Mouse (Mus musculus) forebrain, embryonic 12.5 days (tissue): ENCODE measurements around the gene Erbin. TPM values are rescaled to one million over a fixed set of nuclear protein-coding genes. Genes with fewer than 3 reads are reported as not detected.

Experiments used
- ATAC-seq: fragments of 200-750 bp; cut with Nextera tagmentation; 2 replicates; pipeline ENCODE4 v1.8.0; 2017; ENCODE audit warnings: moderate TSS enrichment; ENCODE audit not compliant: low FRiP score
- H3K27ac ChIP-seq: fragments of 300-500 bp; sonication (generic); 2 replicates; pipeline ENCODE4 v1.5.1; 2016; ENCODE audit warnings: mild to moderate bottlenecking
- H3K27me3 ChIP-seq: fragments of 300-500 bp; sonication (generic); 2 replicates; pipeline ENCODE4 v1.6.1; 2016; ENCODE audit warnings: mild to moderate bottlenecking
- H3K36me3 ChIP-seq: fragments of 300-500 bp; sonication (generic); replicated peaks from 2 replicates; pipeline ENCODE4 v1.6.1; 2016; ENCODE audit warnings: mild to moderate bottlenecking
- H3K4me1 ChIP-seq: fragments of 300-500 bp; sonication (generic); 2 replicates; pipeline ENCODE4 v1.6.1; 2016
- H3K4me2 ChIP-seq: fragments of 300-500 bp; sonication (generic); 2 replicates; pipeline ENCODE4 v1.6.1; 2016; ENCODE audit warnings: mild to moderate bottlenecking, moderate library complexity
- H3K4me3 ChIP-seq: fragments of 300-500 bp; sonication (generic); replicated peaks from 2 replicates; pipeline ENCODE4 v1.5.1; 2016; ENCODE audit warnings: mild to moderate bottlenecking
- H3K9ac ChIP-seq: fragments of 300-500 bp; sonication (generic); 2 replicates; pipeline ENCODE4 v1.6.1; 2016; ENCODE audit warnings: mild to moderate bottlenecking
- H3K9me3 ChIP-seq: fragments of 300-500 bp; sonication (generic); 2 replicates; pipeline ENCODE4 v1.6.1; 2016
- WGBS: fragments of 180-500 bp; shearing (Covaris S2); methylation state at CpG from one replicate; pipeline ENCODE4 v1.1.7; 2016; 5-methylcytosine and 5-hydroxymethylcytosine counted together
- polyA plus RNA-seq: library from polyadenylated mRNA; unstranded; fragments of >200 nt; fragmentation: Nextera tagmentation; extraction: Ambion mirVana; gene quantifications from 2 replicates; pipeline ENCODE4 v1.2.1, GENCODE M21; 2016

Gene Erbin
- polyA plus RNA-seq, 1 experiment from 2014 or later: 23.0 TPM

DNA sequence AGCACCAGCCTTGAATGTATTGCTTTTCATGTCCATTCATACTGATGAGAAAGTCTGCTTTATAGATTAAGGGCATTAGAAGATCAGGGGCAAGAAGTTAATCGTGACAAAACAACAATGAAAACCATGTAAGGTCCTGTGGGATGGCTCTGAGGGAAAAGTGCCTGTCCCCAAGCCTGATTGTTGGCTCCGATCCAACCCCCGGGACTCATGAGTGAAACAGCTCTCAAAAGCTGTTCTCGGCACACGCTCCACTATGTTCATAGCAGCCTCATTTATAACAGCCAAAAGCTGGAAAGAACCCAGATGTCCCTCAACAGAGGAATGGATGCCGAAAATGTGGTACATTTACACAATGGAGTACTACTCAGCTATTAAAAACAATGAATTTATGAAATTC is 4.3 kb upstream of the Erbin start:
- no peak overlapping the region for H3K27ac ChIP-seq
- H3K4me3 ChIP-seq: no peak overlapping the region
- H3K9me3 ChIP-seq: no peaks in the 10 kb centered on the region
- no peak overlapping the region for H3K4me2 ChIP-seq
- no peak overlapping the region for H3K9ac ChIP-seq
- H3K4me1 ChIP-seq: peaks cover 19% of the 10 kb centered on the region
- WGBS: 63% methylated on average over 6 of the region's 6 CpGs
- H3K36me3 ChIP-seq: no peaks in the 10 kb centered on the region
- ATAC-seq: no peak
- 0 out of 2 replicates have a peak, but pooled peaks cover 6% of the 10 kb centered on the region for H3K27me3 ChIP-seq

DNA sequence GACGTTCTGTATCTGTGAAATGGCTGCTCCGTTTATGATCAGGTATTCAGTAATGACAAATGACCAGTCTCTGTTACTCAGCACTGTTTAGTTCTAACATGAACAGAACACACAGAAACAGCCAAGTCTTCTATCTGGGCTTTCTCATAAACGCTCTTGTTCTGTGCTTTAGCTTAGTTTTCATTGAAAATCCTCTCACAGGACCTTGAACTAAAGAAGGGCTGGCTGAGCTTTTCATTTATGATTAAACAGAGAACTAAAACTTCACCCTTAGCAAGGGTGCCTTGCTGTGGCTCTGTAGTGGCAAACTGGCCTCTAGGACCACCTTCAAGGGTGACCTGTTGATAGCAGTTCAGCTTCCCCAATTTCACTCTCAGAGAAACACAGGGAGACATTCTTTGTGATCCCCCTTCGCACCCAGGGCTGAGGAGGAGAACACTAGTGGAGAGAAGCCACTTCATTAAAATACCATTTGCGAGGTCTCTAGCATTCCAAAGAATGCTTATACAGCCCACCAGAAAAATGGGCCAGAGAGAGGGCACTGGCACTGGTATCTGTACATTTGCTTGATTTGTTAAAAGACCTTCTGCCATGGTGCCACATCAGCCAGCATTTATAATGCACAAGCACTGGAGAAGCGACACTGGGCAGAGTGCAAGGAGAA is 3.2 kb upstream of the Erbin start:
- peaks cover 21% of the 10 kb centered on the region for H3K4me1 ChIP-seq
- H3K9ac ChIP-seq: no peak overlapping the region
- H3K4me2 ChIP-seq: no peak overlapping the region
- 83% methylated on average over 6 of the region's 6 CpGs for WGBS
- H3K36me3 ChIP-seq: no peaks in the 10 kb centered on the region
- H3K9me3 ChIP-seq: no peaks in the 10 kb centered on the region
- H3K4me3 ChIP-seq: no peak overlapping the region
- no peak for ATAC-seq
- H3K27ac ChIP-seq: no peak overlapping the region
- 0 out of 2 replicates have a peak, but pooled peaks cover 6% of the 10 kb centered on the region for H3K27me3 ChIP-seq

DNA sequence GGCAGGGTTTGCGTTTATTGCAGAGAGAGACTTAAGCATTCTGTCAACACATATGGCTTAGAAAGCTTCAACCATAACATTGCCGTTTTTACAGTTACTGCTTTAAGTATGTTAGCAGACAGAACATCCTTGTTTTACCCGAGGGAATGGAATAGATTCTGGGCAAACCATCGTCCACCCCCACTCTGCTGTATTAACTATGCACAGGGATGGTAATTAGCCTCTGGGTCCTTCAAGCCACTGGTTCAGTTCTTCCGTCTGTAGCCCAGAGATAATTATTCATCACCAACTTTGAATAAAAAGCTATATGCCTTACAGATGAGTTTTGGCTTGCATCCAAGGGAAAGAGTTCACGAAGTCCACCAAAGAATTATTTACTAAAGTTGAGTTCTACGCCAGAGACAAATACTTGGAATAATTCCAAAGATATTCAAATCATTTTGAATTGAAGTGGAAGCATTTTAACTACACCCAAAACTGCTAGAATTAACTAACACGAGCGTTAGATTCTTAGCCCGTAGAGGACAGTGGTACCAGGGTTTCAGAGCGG is 1.6 kb upstream of the Erbin start:
- peak overlapping the region; percentile 100 for H3K27ac ChIP-seq
- H3K27me3 ChIP-seq: 0 out of 2 replicates have a peak, but pooled peaks cover 6% of the 10 kb centered on the region
- WGBS: 9% methylated on average over 11 of the region's 11 CpGs
- no peaks in the 10 kb centered on the region for H3K36me3 ChIP-seq
- H3K9me3 ChIP-seq: no peaks in the 10 kb centered on the region
- peak overlapping the region; percentile 92 for H3K4me3 ChIP-seq
- ATAC-seq: peak; percentile 42; the same call in 1 of the 2 replicates
- peak overlapping the region; percentile 99 for H3K9ac ChIP-seq
- peaks cover 26% of the 10 kb centered on the region for H3K4me1 ChIP-seq
- peak overlapping the region; percentile 84 for H3K4me2 ChIP-seq

DNA sequence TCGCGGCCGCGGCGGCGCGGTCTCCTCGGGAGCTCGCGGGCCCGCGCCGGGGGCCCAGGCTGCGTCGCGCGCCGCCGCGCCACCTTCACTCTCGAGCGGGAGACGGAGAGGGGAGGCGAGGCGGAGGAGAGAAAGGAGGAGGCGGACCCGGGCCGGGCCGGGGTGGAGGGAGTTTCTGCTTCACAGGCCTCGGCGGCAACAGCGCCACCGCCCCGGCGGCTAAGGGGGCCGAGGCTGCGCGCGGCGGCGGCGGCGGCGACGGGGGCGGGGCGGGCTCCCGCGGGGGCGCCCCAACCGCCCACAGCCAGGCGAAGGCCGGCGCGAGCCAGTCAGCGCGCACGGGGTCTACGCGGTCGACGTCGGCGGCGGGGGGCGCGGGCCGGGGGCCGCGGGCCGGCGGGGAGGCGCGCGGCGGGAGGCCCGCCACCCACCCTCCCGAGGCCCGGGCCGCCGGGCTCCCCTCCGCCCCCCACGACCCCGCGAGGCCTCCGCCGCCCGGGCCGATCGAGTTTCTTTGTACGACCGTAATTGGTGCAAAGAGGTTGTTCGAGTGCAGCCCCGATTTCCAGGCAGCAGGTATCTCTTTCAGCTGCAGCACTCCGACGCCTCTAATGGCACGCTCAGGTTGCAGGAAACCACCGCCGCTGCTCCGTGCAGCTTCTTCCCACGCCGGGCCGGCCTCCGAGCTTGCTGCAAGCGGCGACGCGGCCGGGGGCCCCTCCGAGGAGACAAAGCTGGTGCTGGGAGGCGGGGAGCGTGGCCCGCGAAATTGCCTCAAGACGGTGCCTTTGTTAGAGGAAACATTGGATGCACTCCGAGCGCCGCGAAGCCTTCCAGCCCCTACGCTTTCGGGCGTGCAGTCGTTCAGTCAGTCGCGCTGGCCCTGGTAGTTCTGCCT is 868 bp upstream of the Erbin start:
- H3K4me2 ChIP-seq: peak overlapping the region; percentile 84
- peak; percentile 94 for ATAC-seq
- H3K9me3 ChIP-seq: no peaks in the 10 kb centered on the region
- H3K36me3 ChIP-seq: no peaks in the 10 kb centered on the region
- whole genome bisulfite sequencing: under 1% methylated on average over 78 of the region's 125 CpGs
- H3K4me1 ChIP-seq: peaks cover 30% of the 10 kb centered on the region
- peak overlapping the region; percentile 100 for H3K27ac ChIP-seq
- 0 out of 2 replicates have a peak, but pooled peaks cover 6% of the 10 kb centered on the region for H3K27me3 ChIP-seq
- peak overlapping the region; percentile 99 for H3K9ac ChIP-seq
- H3K4me3 ChIP-seq: peak overlapping the region; percentile 92

DNA sequence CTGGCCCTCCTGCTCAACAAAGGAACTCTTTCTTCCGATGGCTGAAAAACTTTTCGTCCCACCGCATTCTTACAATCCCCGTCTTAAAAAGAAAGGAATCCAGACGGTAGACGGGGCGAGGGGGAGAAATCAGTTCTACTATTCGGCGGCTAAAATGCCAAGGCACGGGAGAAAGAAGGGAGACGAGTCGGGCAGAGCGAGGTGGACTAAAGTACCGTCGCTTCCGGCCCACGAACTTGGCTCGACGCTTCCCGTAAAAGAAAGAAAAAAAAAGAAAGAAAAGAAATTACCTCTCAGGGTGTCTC is 406 bp downstream of the Erbin start:
- Histone ChIP-seq H3K4me2 (peak overlapping the region; percentile 84), H3K4me3 (peak overlapping the region; percentile 92), H3K36me3 (no peaks in the 10 kb centered on the region), H3K9ac (peak overlapping the region; percentile 99), H3K27me3 (0 out of 2 replicates have a peak, but pooled peaks cover 6% of the 10 kb centered on the region), H3K27ac (peak overlapping the region; percentile 100), H3K4me1 (peaks cover 30% of the 10 kb centered on the region), H3K9me3 (no peaks in the 10 kb centered on the region)
- no peak for ATAC-seq
- 0% methylated on average over 20 of the region's 20 CpGs for WGBS

DNA sequence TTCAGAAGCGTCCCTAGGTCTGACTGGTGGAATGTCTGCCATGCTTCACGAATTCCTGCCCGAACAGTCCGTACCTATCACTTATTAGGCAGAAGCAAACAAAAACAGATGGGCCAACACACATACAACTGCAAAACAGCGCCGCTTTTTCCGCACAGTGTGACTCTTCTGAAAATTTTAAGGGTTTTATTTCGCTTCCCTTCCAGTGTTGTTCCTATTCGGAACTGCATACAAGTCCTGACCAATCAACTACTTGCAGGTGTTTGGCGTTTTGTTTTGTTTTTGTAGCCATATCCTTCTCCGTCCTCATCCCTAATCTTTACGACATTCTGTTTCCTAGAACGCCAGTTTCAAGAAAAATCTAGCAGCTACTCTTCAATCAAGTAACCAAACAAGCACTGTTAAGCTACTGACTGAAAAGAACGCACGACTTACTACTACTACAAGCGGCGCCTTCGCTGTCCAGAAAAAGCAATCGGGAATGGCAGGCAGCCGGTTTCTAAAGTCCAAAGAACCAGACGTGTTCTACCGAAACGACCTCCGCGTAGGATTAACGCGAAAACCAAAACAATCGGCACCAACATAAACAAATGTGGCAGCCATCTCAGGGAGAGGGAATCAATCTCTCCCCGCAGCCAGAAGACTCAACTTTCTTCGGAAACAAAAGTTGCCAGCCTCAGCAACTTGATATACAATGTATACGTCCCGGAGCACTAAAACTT is 919 bp downstream of the Erbin start:
- 0 out of 2 replicates have a peak, but pooled peaks cover 6% of the 10 kb centered on the region for H3K27me3 ChIP-seq
- H3K4me2 ChIP-seq: peak overlapping the region; percentile 84
- H3K27ac ChIP-seq: peak overlapping the region; percentile 100
- H3K36me3 ChIP-seq: no peaks in the 10 kb centered on the region
- H3K9me3 ChIP-seq: no peaks in the 10 kb centered on the region
- WGBS: under 1% methylated on average over 32 of the region's 32 CpGs
- no peak for ATAC-seq
- H3K4me1 ChIP-seq: peaks cover 30% of the 10 kb centered on the region
- peak overlapping the region; percentile 99 for H3K9ac ChIP-seq
- H3K4me3 ChIP-seq: peak overlapping the region; percentile 92

DNA sequence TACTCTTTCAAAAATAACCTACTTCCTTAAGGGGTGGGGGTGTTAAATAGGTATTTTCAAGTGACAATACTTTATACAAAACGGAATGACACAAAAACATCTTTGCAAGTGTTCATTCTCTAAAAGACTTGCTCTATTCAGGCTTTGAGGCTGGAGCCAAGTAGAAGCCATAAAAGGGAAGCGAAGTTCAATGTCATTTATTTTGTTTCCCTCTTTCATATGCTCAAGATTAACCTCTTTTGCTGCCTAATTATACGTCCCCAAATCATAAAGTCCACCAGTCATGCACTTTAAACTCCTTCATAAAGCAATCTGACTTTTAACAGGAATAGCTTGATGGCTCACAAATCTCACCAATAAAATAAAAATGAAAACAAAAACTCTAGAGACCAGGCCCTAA is 1.9 kb downstream of the Erbin start:
- Histone ChIP-seq H3K4me3 (peak overlapping the region; percentile 92), H3K27me3 (0 out of 2 replicates have a peak, but pooled peaks cover under 1% of the 10 kb centered on the region), H3K4me1 (peaks cover 27% of the 10 kb centered on the region), H3K4me2 (peak overlapping the region; percentile 84), H3K9me3 (no peaks in the 10 kb centered on the region), H3K36me3 (no peaks in the 10 kb centered on the region), H3K9ac (peak overlapping the region; percentile 99; the same call in 1 of the 2 replicates), H3K27ac (no peak overlapping the region)
- no peak for ATAC-seq
- WGBS: 16% methylated on average over 3 of the region's 3 CpGs

DNA sequence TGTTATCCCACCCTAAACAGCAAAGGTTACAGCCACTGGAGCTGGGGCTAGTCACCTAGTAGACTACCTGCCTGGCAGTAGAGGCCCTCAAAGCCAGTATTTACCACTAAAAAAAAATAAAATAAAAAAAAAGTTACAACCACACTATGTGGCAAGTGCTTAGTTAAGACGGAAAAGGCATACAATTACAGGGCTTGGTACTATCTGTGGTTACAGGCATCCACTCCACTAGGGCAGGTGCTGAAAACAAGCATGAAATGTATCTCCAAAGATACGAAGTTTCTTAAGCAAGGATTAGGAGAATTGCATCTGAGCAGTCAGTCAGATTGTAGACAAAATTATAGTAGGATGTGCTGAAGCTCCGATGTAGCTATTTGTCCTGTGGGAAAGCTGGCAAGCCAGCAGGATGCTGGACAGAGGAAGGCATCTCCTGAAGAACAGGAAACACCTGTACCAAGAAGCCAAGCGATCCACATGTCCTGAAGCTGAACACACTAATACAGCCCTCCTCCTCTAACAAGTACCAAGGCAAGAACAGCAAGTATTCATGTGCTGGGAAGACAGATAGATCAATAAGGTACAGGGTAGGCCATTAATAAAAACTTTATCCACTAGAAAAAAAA is 6.1 kb downstream of the Erbin start:
- H3K27me3 ChIP-seq: no peaks in the 10 kb centered on the region
- peaks cover 11% of the 10 kb centered on the region for H3K4me1 ChIP-seq
- H3K9me3 ChIP-seq: no peaks in the 10 kb centered on the region
- H3K4me3 ChIP-seq: no peak overlapping the region
- no peak overlapping the region for H3K27ac ChIP-seq
- H3K4me2 ChIP-seq: no peak overlapping the region
- no peaks in the 10 kb centered on the region for H3K36me3 ChIP-seq
- no peak overlapping the region for H3K9ac ChIP-seq
- WGBS: 89% methylated on average over 4 of the region's 4 CpGs
- ATAC-seq: no peak

DNA sequence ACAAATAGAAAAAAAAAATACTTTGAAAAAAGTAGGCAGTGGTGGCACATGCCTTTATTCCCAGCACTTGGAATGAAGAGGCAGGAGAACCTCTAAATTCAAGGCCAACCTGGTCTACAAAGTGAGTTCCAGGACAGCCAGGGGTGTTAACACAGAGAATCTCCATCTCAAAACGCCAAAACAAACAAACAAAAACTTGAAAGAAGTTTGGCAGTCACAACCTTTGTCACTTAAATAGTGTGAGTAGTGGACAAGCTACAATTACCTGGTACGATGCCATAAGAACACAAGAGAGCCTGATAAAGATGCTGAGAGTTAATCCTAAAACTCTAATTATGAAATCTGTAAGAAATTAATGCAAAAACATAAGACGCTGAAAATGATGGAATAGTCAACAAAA is 8.0 kb downstream of the Erbin start:
- Histone ChIP-seq H3K4me2 (no peak overlapping the region), H3K27me3 (no peaks in the 10 kb centered on the region), H3K27ac (no peak overlapping the region), H3K36me3 (no peaks in the 10 kb centered on the region), H3K9me3 (no peaks in the 10 kb centered on the region), H3K4me3 (no peak overlapping the region), H3K9ac (no peak overlapping the region), H3K4me1 (peaks cover 3% of the 10 kb centered on the region; the same call in 1 of the 2 replicates)
- 82% methylated on average over 3 of the region's 3 CpGs for whole genome bisulfite sequencing
- ATAC-seq: no peak

DNA sequence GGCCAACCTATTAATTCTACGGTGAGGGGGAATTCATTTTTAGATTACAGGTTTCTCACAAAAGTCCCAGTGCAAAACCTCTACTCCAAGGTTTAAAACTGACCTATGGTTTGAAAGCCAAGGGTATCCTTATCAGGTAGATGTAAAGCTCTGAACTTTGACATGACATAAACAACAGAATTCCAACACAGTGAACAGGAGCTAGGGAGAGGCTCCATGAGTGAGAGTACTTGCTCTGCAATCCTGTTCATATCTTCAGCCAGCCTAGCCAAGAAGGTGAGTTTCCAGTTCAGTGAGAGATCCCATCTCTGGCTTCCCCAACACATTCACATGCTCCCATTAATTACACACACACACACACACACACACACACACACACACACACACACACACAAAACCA is 9.7 kb downstream of the Erbin start:
- Histone ChIP-seq H3K36me3 (no peaks in the 10 kb centered on the region), H3K4me2 (no peak overlapping the region), H3K4me1 (no peaks in the 10 kb centered on the region), H3K4me3 (no peak overlapping the region), H3K9ac (no peak overlapping the region), H3K9me3 (no peaks in the 10 kb centered on the region), H3K27ac (no peak overlapping the region), H3K27me3 (no peaks in the 10 kb centered on the region)
- ATAC-seq: no peak
- 96% methylated on average over 1 of the region's 1 CpGs for WGBS

DNA sequence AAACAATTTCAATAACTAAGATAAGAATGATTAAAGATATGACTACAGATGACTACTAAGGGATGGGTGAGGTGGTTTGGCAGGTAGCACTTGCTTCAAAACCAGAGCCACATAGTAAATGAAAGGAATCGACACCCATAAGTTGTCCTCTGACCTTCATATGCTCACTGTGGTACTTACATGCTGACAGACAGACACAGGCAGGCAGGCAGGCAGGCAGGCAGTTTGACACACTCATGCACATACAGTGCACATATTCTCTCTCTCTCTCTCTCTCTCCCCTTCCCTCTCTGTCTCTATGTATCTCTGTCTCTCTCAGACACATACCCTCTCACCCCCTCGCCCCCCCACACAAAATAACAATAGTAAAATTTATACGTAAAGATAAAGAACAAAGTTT is 10.4 kb downstream of the Erbin start:
- H3K4me2 ChIP-seq: no peak overlapping the region
- H3K27me3 ChIP-seq: no peaks in the 10 kb centered on the region
- H3K9ac ChIP-seq: no peak overlapping the region
- no peaks in the 10 kb centered on the region for H3K9me3 ChIP-seq
- no peaks in the 10 kb centered on the region for H3K36me3 ChIP-seq
- no peak for ATAC-seq
- H3K4me3 ChIP-seq: no peak overlapping the region
- WGBS: 86% methylated on average over 3 of the region's 3 CpGs
- H3K27ac ChIP-seq: no peak overlapping the region
- H3K4me1 ChIP-seq: no peaks in the 10 kb centered on the region
